In the genomic region with DNA sequence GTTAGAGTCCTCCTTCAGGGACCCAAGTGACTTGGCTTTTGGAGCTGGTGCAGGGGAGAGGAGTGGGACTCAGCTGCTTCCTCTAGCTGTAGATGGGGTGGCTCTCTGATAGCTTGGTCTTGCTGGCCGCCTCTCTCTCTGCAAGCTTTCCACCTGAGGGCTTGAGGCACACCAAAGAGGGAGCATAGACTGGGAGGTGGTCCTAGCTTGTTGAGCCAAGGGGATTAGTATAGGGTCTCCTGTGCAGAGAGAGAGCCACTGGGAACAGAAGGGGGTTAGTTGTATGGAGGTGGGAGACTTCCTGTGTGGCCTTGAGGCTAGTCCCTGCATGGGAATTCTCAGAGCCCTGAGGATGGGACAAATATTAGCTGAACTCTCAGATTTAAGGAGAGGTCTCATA, we compare ENCODE assay signal across 8 mouse cellular contexts. TPM values are rescaled to one million over a fixed set of nuclear protein-coding genes. Genes with fewer than 3 reads are reported as not detected.
DNase-seq lines count a peak whose midpoint lies in the region; ATAC-seq and TF ChIP-seq lines count a peak whose summit lies in the region.

No protein-coding gene starts in this region.

- H3K27ac ChIP-seq in heart, embryonic 10.5 days = peak overlapping the region; percentile 99
- H3K27ac ChIP-seq in forebrain, embryonic 16.5 days (ENCODE audit: low read length) = peak overlapping the region; percentile 83
- no peak overlapping the region; the same call in 1 of the 2 replicates for H3K27ac ChIP-seq in liver, embryonic 16.5 days (ENCODE audit: low read length)

- peak overlapping the region; percentile 61 for H3K4me2 ChIP-seq in forebrain, embryonic 16.5 days (ENCODE audit: low read length)
- H3K4me2 ChIP-seq in liver, embryonic 16.5 days (ENCODE audit: low read depth, low read length) = peak overlapping the region; percentile 100

- WGBS in heart, embryonic 10.5 days = 33% methylated on average over 1 of the region's 1 CpGs
- 39% methylated on average over 1 of the region's 1 CpGs for WGBS in forebrain, embryonic 16.5 days
- WGBS in liver, embryonic 16.5 days (ENCODE audit: insufficient replicate concordance) = 60% methylated on average over 1 of the region's 1 CpGs

- no peak for DNase-seq in heart, embryonic 10.5 days (ENCODE audit: low spot score)
- no peak for DNase-seq in heart, postnatal 36 days
- no peak for DNase-seq in left cerebral cortex, postnatal 10 days (ENCODE audit: extremely low spot score in 1 of 2, low spot score in 2 of 2)
- no peak for DNase-seq in frontal cortex, postnatal 14 days (ENCODE audit: low spot score in 2 of 2)
- no peak for DNase-seq in ovary, postnatal 10 days (ENCODE audit: low spot score)

- no peaks in the 10 kb centered on the region for H3K27me3 ChIP-seq in heart, embryonic 10.5 days (ENCODE audit: insufficient read depth, poor library complexity, severe bottlenecking)
- no peaks in the 10 kb centered on the region for H3K27me3 ChIP-seq in E14TG2a.4 (ENCODE audit: insufficient read depth, low read length)
- H3K27me3 ChIP-seq in forebrain, embryonic 16.5 days (replicated peaks; ENCODE audit: control insufficient read depth, insufficient read depth, low read length) = no peaks in the 10 kb centered on the region
- peaks cover 6% of the 10 kb centered on the region; the same call in 1 of the 2 replicates for H3K27me3 ChIP-seq in liver, embryonic 16.5 days (ENCODE audit: control insufficient read depth, insufficient read depth, low read depth, low read length)

- no peak for TF ChIP-seq CTCF in E14TG2a.4 (conservative IDR thresholded peaks at IDR 0.05; ENCODE audit: low read length)

- intact Hi-C loops in heart, postnatal 36 days (cut with DNase I) = loop anchor here (10.0 kb wide), 1 partner anchor 1968 kb away; the partner anchor contains the start of gene Rnf6
- intact Hi-C loops in left cerebral cortex, postnatal 10 days (cut with DNase I) = loop anchor here (10.0 kb wide), 1 partner anchor 118 kb away; no protein-coding TSS in a partner anchor

- H3K36me3 ChIP-seq in heart, embryonic 10.5 days = peaks cover 25% of the 10 kb centered on the region
- peaks cover 56% of the 10 kb centered on the region for H3K36me3 ChIP-seq in E14TG2a.4 (ENCODE audit: insufficient read depth, low read length)
- no peaks in the 10 kb centered on the region for H3K36me3 ChIP-seq in forebrain, embryonic 16.5 days (ENCODE audit: control insufficient read depth, insufficient read depth)
- no peaks in the 10 kb centered on the region for H3K36me3 ChIP-seq in liver, embryonic 16.5 days (ENCODE audit: control insufficient read depth, insufficient read depth)

- peaks cover 59% of the 10 kb centered on the region for H3K4me1 ChIP-seq in heart, embryonic 10.5 days
- H3K4me1 ChIP-seq in E14TG2a.4 (replicated peaks; ENCODE audit: low read depth, low read length) = peaks cover 72% of the 10 kb centered on the region
- peaks cover 42% of the 10 kb centered on the region for H3K4me1 ChIP-seq in forebrain, embryonic 16.5 days (replicated peaks; ENCODE audit: control insufficient read depth, insufficient read depth, low read length)
- H3K4me1 ChIP-seq in liver, embryonic 16.5 days (ENCODE audit: control insufficient read depth, low read depth, low read length) = peaks cover 37% of the 10 kb centered on the region

- no peaks in the 10 kb centered on the region for H3K9me3 ChIP-seq in heart, embryonic 10.5 days
- H3K9me3 ChIP-seq in E14TG2a.4 (ENCODE audit: low read length) = no peaks in the 10 kb centered on the region
- H3K9me3 ChIP-seq in forebrain, embryonic 16.5 days (ENCODE audit: control insufficient read depth, low read length) = no peaks in the 10 kb centered on the region
- no peaks in the 10 kb centered on the region for H3K9me3 ChIP-seq in liver, embryonic 16.5 days (replicated peaks; ENCODE audit: control insufficient read depth, low read length)

- ATAC-seq in forebrain, embryonic 16.5 days = no peak
- no peak for ATAC-seq in liver, embryonic 16.5 days (ENCODE audit: low read depth)

- peak overlapping the region; percentile 97 for H3K4me3 ChIP-seq in heart, embryonic 10.5 days
- peak overlapping the region; percentile 84 for H3K4me3 ChIP-seq in E14TG2a.4 (replicated peaks; ENCODE audit: low read length)
- H3K4me3 ChIP-seq in forebrain, embryonic 16.5 days (replicated peaks; ENCODE audit: low read length) = peak overlapping the region; percentile 92
- H3K4me3 ChIP-seq in liver, embryonic 16.5 days (ENCODE audit: low read depth, low read length) = peak overlapping the region; percentile 86

- H3K9ac ChIP-seq in forebrain, embryonic 16.5 days (replicated peaks; ENCODE audit: low read depth, low read length) = peak overlapping the region; percentile 91
- H3K9ac ChIP-seq in liver, embryonic 16.5 days (ENCODE audit: low read depth, low read length) = 0 out of 2 replicates have a peak overlapping the region, but pooled peaks have one; percentile 93

RNA-seq across cellular contexts. Expression of gene Bri3, which starts 12.7 kb away (rescaled TPM):
- polyA plus RNA-seq in heart, embryonic 10.5 days (2016; fragmentation: Nextera tagmentation; extraction: Ambion mirVana) = 104 and 110 TPM in 2 replicates
- total RNA-seq in heart, postnatal 36 days (2021) = 100 to 1,000 TPM; 129 to 137 TPM
- 94.7 and 98.0 TPM in 2 replicates for polyA plus RNA-seq in forebrain, embryonic 16.5 days (2015; fragmentation: Nextera tagmentation; extraction: Ambion mirVana)
- polyA plus RNA-seq in liver, embryonic 16.5 days (2015; fragmentation: Nextera tagmentation; extraction: Ambion mirVana) = 20.6 and 21.8 TPM in 2 replicates
- total RNA-seq in left cerebral cortex, postnatal 10 days (2021) = 10 to 100 TPM; 58.7 to 60.6 TPM

RNA-seq across cellular contexts. Expression of gene Tecpr1, which starts 33.5 kb away (rescaled TPM):
- polyA plus RNA-seq in heart, embryonic 10.5 days (2016; fragmentation: Nextera tagmentation; extraction: Ambion mirVana) = 15.1 and 18.7 TPM in 2 replicates
- 10 to 100 TPM; 27.0 to 31.8 TPM for total RNA-seq in heart, postnatal 36 days (2021)
- 45.6 and 57.4 TPM in 2 replicates for polyA plus RNA-seq in forebrain, embryonic 16.5 days (2015; fragmentation: Nextera tagmentation; extraction: Ambion mirVana)
- 3.1 and 3.2 TPM in 2 replicates for polyA plus RNA-seq in liver, embryonic 16.5 days (2015; fragmentation: Nextera tagmentation; extraction: Ambion mirVana)
- total RNA-seq in left cerebral cortex, postnatal 10 days (2021) = 10 to 100 TPM; 81.4 to 83.7 TPM
